Mouse (Mus musculus) large intestine, adult 2 months (tissue): Measurements from ENCODE around the gene Eif4b. TPM values are rescaled to one million over a fixed set of nuclear protein-coding genes. Genes with fewer than 3 reads are reported as not detected.
"Not testable (repeated sequence)": the region's sequence is repeated elsewhere in the genome, so short reads cannot be mapped to it uniquely, and the experiment has no call there.

Experiments used
- DNase-seq: peaks from one replicate; pipeline ENCODE4 v3.0.0-alpha.2; 2012; ENCODE audit warnings: low read depth, low spot score
- WGBS: fragments of 180-500 bp; shearing (Covaris S2); methylation state at CpG from one replicate; pipeline ENCODE4 v1.1.7; 2018; 5-methylcytosine and 5-hydroxymethylcytosine counted together
- polyA plus RNA-seq: library from polyadenylated mRNA; depleted of rRNA; stranded (reverse); fragments of >200 nt; gene quantifications from 2 replicates; pipeline ENCODE4 v1.2.3, GENCODE M21; 2012

Eif4b gene
- polyA plus RNA-seq, 1 experiment = 58.6 TPM

GRCm38 (mm10) chr15:102074070-102074731 is 628 bp downstream of the Eif4b start:
- WGBS = under 1% methylated on average over 57 of the region's 57 CpGs
- DNase-seq = no peak

GRCm38 (mm10) chr15:102074876-102075585 is 1.5 kb downstream of the Eif4b start:
- WGBS = 5% methylated on average over 11 of the region's 11 CpGs
- DNase-seq = no peak

GRCm38 (mm10) chr15:102077111-102077677 is 3.6 kb downstream of the Eif4b start:
- 59% methylated on average over 2 of the region's 2 CpGs for WGBS

GRCm38 (mm10) chr15:102079221-102079620 is 5.6 kb downstream of the Eif4b start:
- 64% methylated on average over 4 of the region's 4 CpGs for WGBS
- no peak for DNase-seq

More at GRCm38 (mm10) chr15:102077111-102077677, 3.6 kb downstream of the Eif4b start:
- no peak for DNase-seq

DNA sequence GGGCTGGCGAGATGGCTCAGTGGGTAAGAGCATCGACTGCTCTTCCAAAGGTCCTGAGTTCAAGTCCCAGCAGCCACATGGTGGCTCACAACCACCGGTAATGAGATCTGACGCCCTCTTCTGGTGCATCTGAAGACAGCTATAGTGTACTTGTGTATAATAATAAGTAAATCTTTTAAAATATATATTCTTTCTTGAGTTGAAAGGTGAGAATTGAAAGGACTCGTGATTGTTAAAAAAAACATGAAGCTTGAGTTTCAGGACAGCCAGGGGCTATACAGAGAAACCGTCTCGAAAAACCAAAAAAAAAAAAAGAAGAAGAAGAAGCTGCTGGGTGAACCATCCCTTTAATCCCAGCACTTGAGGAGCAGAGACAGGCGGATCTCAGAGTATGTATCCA is 6.4 kb downstream of the Eif4b start:
- not testable (repeated sequence) for DNase-seq
- 65% methylated on average over 8 of the region's 8 CpGs for WGBS

GRCm38 (mm10) chr15:102080429-102080828 is 6.9 kb downstream of the Eif4b start:
- DNase-seq = no peak
- 44% methylated on average over 2 of the region's 2 CpGs for WGBS

GRCm38 (mm10) chr15:102082148-102082547 is 8.6 kb downstream of the Eif4b start:
- DNase-seq = no peak
- 75% methylated on average over 4 of the region's 4 CpGs for WGBS

DNA sequence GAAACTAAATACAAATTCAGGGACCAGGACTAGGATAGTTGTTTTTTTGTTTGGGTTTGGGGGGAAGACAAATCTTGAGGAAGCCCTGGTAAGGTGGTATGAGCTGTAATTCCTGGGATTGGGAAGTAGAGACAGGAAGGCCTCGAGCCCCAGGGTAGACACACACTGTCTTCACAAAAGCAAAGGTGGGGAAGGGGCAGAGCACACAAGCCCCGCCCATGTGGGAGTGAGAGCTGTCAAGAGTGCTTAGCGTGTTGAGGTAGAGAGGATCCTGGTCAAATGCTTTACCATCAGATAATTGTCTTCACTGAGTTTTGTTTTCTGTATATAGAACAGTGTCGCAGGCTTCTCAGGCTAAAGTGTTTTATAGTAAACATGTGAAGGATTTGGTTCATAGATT is 9.5 kb downstream of the Eif4b start:
- DNase-seq = no peak
- 77% methylated on average over 4 of the region's 4 CpGs for WGBS

- no peak for DNase-seq
- WGBS = 53% methylated on average over 12 of the region's 12 CpGs
Observed at GRCm38 (mm10) chr15:102089914-102090585, 16.5 kb downstream of the Eif4b start.

GRCm38 (mm10) chr15:102091063-102091679 is 17.6 kb downstream of the Eif4b start:
- 65% methylated on average over 12 of the region's 12 CpGs for WGBS
- DNase-seq = no peak

- WGBS = 81% methylated on average over 1 of the region's 1 CpGs
- no peak for DNase-seq
Observed at GRCm38 (mm10) chr15:102091688-102092087, 18.1 kb downstream of the Eif4b start.

DNA sequence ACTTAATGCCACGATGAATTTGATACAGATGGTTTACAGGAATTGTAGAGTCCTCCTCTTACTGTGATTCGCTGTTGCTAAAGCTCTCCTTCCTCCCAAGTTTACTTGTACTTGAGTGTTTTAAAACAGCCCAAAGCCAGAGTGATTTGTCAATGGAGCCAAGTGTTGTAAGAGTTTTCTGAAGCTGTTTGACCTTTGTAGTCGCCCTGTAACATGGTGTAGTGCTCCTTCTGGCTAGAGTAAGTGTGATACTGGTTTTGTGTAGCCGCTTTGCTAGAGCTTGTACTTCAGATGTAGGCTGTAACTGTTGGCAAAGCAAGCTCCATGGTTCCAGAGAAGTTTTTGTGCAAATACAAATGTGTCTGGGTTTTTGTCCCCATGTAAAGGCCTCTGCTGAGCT is 18.6 kb downstream of the Eif4b start:
- 80% methylated on average over 4 of the region's 4 CpGs for WGBS

GRCm38 (mm10) chr15:102094157-102094556 is 20.6 kb downstream of the Eif4b start:
- no peak for DNase-seq
- 8% methylated on average over 2 of the region's 2 CpGs for WGBS

More for the DNA sequence above, 18.6 kb downstream of the Eif4b start:
- no peak for DNase-seq

DNA sequence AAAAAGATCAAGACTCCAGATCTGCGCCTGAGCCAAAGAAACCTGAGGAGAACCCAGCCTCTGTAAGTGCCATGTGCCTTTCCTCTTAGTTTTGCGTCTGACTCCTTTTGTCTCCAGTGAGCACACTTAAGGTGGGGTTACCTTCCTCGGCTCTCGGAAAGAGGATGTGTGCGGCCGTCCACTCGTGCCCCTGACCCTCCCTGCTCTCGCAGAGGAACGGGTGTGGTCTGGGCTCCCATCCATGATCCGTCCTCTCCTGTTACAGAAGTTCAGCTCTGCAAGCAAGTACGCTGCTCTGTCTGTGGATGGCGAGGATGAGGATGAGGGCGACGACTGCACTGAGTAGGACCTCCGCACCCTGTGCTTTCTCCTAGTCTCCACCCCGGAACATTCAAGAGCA is 21.4 kb downstream of the Eif4b start:
- 77% methylated on average over 16 of the region's 16 CpGs for WGBS
- DNase-seq = no peak

- WGBS = 64% methylated on average over 7 of the region's 8 CpGs
- DNase-seq = no peak
Observed at GRCm38 (mm10) chr15:102097147-102097915, 23.8 kb downstream of the Eif4b start.

GRCm38 (mm10) chr15:102097991-102098555 is 24.5 kb downstream of the Eif4b start:
- no peak for DNase-seq
- 43% methylated on average over 5 of the region's 5 CpGs for WGBS

- 59% methylated on average over 5 of the region's 5 CpGs for WGBS
- DNase-seq = no peak
Observed at GRCm38 (mm10) chr15:102099260-102099659, 25.7 kb downstream of the Eif4b start.

DNA sequence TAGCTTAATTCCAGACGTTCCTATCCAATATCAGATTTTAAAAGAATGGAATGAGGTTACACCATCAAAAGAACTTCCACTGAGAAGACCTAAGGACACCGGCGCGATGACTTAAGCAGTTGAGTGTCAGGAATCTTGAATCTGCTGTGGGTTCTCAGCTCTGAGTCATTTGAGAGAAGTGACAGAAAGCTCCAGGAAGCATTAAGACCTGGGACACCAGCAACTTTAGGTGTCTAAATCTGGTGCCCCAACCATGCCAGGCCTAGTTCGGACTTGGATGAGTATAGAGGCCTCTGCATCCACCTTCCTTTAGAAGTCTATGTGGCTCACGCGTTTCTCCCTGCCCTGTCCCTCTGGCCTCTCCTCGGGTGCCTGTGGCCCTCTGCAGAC is 26.2 kb downstream of the Eif4b start:
- DNase-seq = no peak
- 22% methylated on average over 8 of the region's 8 CpGs for WGBS
